Mouse (Mus musculus) Patski (cell line): ENCODE measurements at regions not wholly inside any gene's neighbourhood (a gene's known extent, or its start where the extent isn't known, plus 50 kb on each side); places are given as distances from the start of the nearest gene placed in this dataset.
"Not testable (repeated sequence)": the region's sequence is repeated elsewhere in the genome, so short reads cannot be mapped to it uniquely, and the experiment has no call there.

Experiments
- ATAC-seq: fragments of 100-300 bp; one replicate; pipeline ENCODE4 v1.8.0; 2021
- CTCF ChIA-PET: fragments of 350-600 bp; sonication (Branson Sonifier 250); formaldehyde crosslinking; loops from one replicate; lab custom pipeline; 2022; ENCODE audit warnings: inconsistent platforms; lab: Charles Lee
- POLR2A ChIA-PET: fragments of 350-600 bp; sonication (Branson Sonifier 250); formaldehyde crosslinking; loops from one replicate; lab custom pipeline; 2022; ENCODE audit warnings: antibody characterized with exemption, inconsistent platforms; lab: Charles Lee
- DNase-seq: peaks from one replicate; pipeline ENCODE4 v3.0.0-alpha.2; 2011; ENCODE audit warnings: low read depth, low spot score
- H3K27me3 ChIP-seq: fragments of 371-371 bp; one replicate; pipeline ENCODE4 v1.5.1; 2021
- CTCF ChIP-seq: fragments of 100-300 bp; IDR thresholded peaks from one replicate; pipeline ENCODE4 v1.5.1; 2021
- in situ Hi-C: fragments of 300-500 bp; cut with MboI; formaldehyde crosslinking; loops from 3 replicates; pipeline ENCODE4 v1.11.1; 2018; ENCODE audit warnings: low pct_unique_long_range_greater_than_20kb, mixed read lengths

DNA sequence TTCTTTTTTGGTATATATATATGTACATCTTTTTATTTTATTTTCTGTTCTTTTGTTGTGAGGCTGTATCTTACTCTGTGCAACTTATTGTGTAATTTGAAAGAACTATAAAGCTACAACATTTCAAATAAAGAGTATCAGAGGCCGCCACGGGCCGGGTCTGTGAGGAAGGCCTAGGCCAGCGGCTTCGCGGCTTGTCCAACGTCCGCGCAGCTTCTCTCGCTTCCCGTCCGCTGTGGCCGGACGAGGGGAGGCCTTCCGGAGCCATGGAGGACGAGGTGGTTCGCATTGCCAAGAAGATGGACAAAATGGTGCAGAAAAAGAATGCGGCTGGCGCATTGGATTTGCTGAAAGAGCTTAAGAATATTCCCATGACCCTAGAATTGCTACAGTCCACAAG is 167.4 kb downstream of the Kif21a start:
- POLR2A ChIA-PET, in situ Hi-C loops: not testable (repeated sequence)

DNA sequence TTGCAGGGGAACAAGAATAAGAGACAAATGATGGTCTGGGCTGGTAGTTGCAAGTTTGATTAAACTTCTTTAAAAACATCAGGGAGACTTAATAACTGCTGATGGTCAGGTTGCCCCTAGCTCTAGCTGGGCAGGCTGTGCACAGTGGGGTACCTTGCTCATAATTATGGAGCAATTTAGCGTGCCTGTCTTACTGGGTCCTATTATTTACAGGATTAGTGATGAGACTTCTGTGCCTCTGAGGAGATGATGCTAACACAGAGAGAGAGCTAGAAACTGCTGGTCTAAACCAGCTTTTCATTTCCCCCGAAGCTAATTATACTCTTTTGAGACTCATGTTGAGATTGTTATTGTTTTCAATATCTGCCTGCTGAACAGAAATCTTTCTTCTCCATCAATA is 180.3 kb downstream of the Kif21a start:
- DNase-seq (no peak), ATAC-seq (no peak)
- in situ Hi-C loops: no loop called here
- CTCF ChIA-PET: no interaction called here
- peaks cover 16% of the 10 kb centered on the region for H3K27me3 ChIP-seq
- no peak for TF ChIP-seq CTCF
- POLR2A ChIA-PET: interaction anchor here (0.6 kb wide), 1 partner anchor 11 kb away, joined by 3 read pairs; no protein-coding TSS in a partner anchor

More for the DNA sequence above, 167.4 kb downstream of the Kif21a start:
- peaks cover 12% of the 10 kb centered on the region for H3K27me3 ChIP-seq
- ATAC-seq, CTCF ChIA-PET, DNase-seq: not testable (repeated sequence)

DNA sequence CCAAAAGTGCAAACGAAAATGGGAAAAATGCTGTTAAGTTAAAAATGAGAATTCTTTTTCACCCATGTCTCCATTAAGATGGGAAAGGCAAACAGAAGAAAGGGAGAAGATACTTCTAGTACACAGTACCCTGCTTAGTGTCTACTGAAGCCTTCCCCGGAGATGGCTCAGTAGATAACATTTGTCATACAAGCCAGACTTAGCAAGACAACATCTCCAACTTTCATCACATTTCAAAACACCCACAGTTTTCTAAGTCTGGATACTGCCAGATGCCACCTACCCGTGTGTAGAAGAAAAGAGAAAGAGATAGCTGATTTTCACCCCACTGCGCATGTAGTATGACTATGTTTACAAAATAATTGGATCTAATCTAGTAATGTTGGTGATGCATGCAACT is 174.5 kb upstream of the Cpne8 start:
- in situ Hi-C loops, ATAC-seq: not testable (repeated sequence)

DNA sequence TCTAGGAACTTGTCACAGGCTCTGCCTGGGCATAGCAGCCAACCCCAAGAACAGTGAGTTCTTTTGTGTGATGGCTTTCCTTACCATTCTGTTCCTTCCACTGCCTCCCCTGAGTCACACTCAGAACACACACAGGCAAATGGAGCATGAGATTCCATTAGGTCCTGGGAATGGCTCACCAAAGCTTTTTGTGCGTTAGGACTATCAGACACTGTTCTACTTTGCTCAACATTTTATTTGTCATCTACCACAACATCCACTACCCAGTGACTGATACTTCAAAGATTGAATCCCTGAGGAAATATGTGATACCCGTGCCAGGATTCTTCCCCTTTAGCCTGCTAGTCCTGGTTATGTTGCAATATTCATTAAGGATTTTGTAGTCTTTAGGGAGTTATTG is 172.8 kb upstream of the Cpne8 start:
- ChIA-PET POLR2A (interaction anchor here (0.6 kb wide), 1 partner anchor 173 kb away, joined by 3 read pairs; no protein-coding TSS in a partner anchor), CTCF (no interaction called here)
- peaks cover 21% of the 10 kb centered on the region for H3K27me3 ChIP-seq
- DNase-seq (no peak), ATAC-seq (no peak)
- in situ Hi-C loops: no loop called here
- TF ChIP-seq CTCF: no peak

More for the DNA sequence above, 174.5 kb upstream of the Cpne8 start:
- H3K27me3 ChIP-seq: peaks cover 12% of the 10 kb centered on the region
- POLR2A ChIA-PET, DNase-seq, CTCF ChIA-PET: not testable (repeated sequence)

DNA sequence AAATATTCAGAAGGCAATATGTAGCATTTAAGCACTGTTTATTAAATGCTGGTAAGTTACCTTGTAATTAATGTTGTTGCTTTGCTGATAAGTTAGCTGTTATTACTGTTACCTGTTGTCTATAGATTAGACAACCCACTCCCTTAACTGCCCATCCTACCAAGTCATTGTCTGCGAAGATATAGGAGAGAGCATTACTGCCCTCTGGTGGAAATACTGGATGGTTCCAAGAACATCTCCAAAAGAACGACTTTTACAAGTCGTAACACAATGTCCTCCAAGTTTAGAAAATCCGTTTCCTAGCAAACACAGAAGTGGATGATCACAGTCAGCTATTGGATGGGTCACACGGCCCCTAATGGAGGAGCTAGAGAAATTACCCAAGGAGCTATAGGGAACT is 162.2 kb upstream of the Cpne8 start:
- H3K27me3 ChIP-seq: no peaks in the 10 kb centered on the region
- TF ChIP-seq CTCF: peak; percentile 70
- ATAC-seq (no peak), DNase-seq (peak; percentile 9)
- in situ Hi-C loops: loop anchor here (25.0 kb wide), 1 partner anchor 354 kb away; no protein-coding TSS in a partner anchor
- ChIA-PET CTCF (interaction anchor here (0.8 to 2.1 kb wide), 10 partner anchors 9 to 606 kb away, joined by 3 to 8 read pairs (median 3); no protein-coding TSS in a partner anchor), POLR2A (no interaction called here)

DNA sequence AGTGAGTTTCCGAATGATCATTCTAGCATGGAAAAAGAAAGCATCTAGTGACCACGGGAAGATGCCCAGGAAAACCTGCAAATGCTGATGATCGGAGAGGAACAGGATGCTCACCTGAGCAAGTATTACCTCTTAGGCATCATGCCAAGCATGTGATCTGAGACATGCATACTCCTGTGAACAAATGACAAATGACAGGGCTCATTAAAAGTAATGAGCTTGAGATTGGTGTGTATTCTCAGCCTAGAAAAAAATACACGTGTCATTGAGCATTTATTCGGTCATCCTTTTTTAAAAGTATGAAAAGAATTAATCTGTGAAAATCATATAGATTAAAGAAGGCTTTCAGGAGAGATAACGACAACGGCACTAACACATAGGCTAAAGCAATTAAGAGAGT is 156.4 kb upstream of the Cpne8 start:
- in situ Hi-C loops: loop anchor here (5.0 to 25.0 kb wide), 3 partner anchors 138 to 593 kb away; no protein-coding TSS in a partner anchor
- no peaks in the 10 kb centered on the region for H3K27me3 ChIP-seq
- DNase-seq (no peak), ATAC-seq (no peak)
- no peak for TF ChIP-seq CTCF
- POLR2A ChIA-PET: no interaction called here
- CTCF ChIA-PET: interaction anchor here (1.8 kb wide), 1 partner anchor 13 kb away, joined by 5 read pairs; no protein-coding TSS in a partner anchor

DNA sequence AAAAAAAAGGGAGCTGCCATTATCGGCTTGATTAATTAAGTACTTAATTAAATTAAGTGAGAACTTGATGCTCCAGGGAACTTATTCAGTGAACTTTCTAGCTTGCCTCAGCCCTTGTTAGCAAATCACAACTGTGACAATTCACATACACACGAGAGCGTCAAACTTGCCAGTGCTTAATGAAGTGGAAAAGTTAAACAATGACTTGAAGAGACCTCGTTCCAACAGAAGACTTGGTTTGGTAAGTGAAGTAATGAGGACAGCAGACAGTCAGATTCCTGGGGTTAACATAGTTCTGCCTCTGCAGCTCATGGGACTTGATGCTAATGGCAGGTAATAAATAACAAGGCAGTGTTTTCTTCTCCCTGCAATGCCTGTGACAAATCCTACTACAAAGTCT is 148.6 kb upstream of the Cpne8 start:
- POLR2A ChIA-PET: interaction anchor here (0.6 to 0.7 kb wide), 2 partner anchors 15 to 148 kb away, joined by 3 to 5 read pairs; no protein-coding TSS in a partner anchor
- in situ Hi-C loops: loop anchor here (25.0 kb wide), 1 partner anchor 341 kb away; no protein-coding TSS in a partner anchor
- DNase-seq (peak; percentile 83), ATAC-seq (peak; percentile 97)
- CTCF ChIA-PET: interaction anchor here (0.8 to 1.1 kb wide), 2 partner anchors 11 to 14 kb away, joined by 3 read pairs; no protein-coding TSS in a partner anchor
- H3K27me3 ChIP-seq: no peaks in the 10 kb centered on the region
- TF ChIP-seq CTCF: no peak

DNA sequence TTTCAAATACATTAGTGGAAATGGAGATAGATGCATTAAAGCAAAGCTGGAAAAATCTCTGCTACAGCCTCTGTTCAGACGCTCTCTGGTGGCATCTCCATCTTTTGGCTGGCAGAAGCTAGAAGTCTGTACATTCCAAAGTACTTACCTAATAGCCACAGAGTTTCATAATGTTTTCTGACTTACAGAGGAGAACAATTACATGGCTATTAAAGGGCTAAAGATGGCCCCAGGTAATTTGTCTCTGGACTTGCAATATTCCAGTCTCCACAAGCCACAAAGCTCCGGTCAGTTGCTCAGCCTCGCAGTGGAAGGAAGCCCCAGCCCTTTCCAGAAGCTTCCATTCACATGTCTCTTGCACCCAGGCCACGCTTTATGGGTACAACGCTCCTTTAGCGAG is 143.1 kb upstream of the Cpne8 start:
- POLR2A ChIA-PET: no interaction called here
- peak; percentile 71 for DNase-seq
- H3K27me3 ChIP-seq: no peaks in the 10 kb centered on the region
- TF ChIP-seq CTCF: no peak
- in situ Hi-C loops: no loop called here
- CTCF ChIA-PET: interaction anchor here (0.6 to 2.1 kb wide), 6 partner anchors 9 to 143 kb away, joined by 3 to 8 read pairs (median 4); partner anchors contain the start of gene Cpne8
- peak; percentile 99 for ATAC-seq

DNA sequence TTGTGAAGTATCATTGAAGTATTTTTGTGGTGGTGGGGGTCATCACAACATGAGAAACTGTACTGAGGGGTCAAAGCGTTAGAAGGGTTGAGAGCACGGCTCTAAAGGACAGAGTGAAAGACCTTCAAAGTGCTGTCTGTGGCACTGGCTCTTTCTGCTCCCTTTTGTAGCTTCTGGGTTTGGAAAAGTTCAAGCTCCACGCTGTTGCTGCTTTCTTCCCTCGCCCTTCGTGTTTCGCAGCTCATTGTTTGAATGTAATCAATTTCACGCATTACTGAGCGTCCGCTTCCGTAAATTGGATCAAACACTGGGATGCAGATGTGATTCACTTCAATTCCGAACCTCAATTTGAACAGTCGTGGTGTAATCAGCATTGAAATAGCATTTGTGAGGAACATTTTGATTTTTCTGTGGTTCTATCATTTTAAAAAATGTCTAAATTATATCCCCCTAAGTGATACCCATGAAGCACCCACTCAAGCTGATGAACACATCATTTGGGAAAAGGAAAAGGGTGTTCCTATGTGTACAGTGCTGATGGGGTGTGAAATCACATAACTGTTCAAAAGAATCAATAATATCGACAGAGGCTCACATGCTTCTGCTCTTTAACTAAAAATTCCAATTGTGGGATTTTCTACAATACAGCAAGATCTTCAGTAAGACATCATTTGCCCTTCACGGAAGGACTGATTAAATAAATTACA is 140.9 kb upstream of the Cpne8 start:
- POLR2A ChIA-PET: interaction anchor here (0.6 kb wide), 1 partner anchor 1060 kb away, joined by 3 read pairs; no protein-coding TSS in a partner anchor
- in situ Hi-C loops: no loop called here
- CTCF ChIA-PET: no interaction called here
- peaks cover 11% of the 10 kb centered on the region for H3K27me3 ChIP-seq
- no peak for TF ChIP-seq CTCF
- DNase-seq (no peak), ATAC-seq (no peak)

DNA sequence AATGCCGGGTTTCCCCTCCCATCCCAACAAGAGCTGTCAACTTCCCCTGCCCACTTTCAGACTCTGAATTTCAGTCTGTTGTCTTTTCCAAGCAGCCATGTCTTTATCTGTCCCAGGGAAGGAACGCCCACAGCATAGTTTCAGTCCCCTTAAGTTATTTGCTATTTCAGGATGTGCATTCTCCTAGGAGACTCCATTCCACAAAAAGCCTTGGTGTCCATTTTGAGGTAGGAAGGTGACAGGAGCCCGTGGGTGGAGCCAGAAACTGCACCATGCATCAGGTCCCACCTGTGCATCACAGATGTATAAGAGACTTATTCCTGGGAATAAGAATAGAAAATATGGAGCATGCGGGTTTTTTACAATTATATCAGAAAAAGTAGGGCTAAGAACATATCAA is 138.9 kb upstream of the Cpne8 start:
- ATAC-seq (no peak), DNase-seq (no peak)
- TF ChIP-seq CTCF: no peak
- ChIA-PET CTCF (no interaction called here), POLR2A (no interaction called here)
- in situ Hi-C loops: no loop called here
- H3K27me3 ChIP-seq: peaks cover 20% of the 10 kb centered on the region

DNA sequence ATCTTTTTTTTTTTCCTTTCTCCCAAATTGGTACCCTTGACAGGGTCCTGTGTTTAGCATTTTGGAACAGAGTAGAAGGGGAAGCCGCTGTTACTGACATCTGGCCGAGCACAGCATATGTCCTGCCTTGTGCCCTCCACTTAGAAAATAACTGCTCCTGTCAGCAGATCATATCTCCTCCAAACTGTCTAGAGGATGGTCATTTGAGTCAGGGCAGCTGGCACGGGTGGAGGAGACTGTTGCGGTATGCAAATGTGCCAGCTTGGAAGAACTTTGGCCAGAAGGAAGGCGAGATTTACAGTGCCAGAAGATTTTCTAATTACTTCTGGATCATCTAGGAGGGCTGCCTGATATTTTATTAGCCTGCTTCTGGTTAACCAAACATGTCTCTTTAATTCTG is 134.7 kb upstream of the Cpne8 start:
- in situ Hi-C loops: no loop called here
- no peak for ATAC-seq
- POLR2A ChIA-PET: interaction anchor here (0.6 kb wide), 1 partner anchor 370 kb away, joined by 4 read pairs; no protein-coding TSS in a partner anchor
- TF ChIP-seq CTCF: no peak
- H3K27me3 ChIP-seq: peaks cover 24% of the 10 kb centered on the region
- CTCF ChIA-PET: no interaction called here
- no peak for DNase-seq
